Mouse (Mus musculus) cerebellum, adult 2 months (tissue): ENCODE data around the gene Ckb.

ENCODE experiments used
- CTCF ChIP-seq: fragments of 200-500 bp; IDR thresholded peaks from 2 replicates; pipeline ENCODE4 v1.5.1; 2011; ENCODE audit warnings: low read depth, mild to moderate bottlenecking, control low read depth, low read length, moderate library complexity, borderline replicate concordance; ENCODE audit not compliant: insufficient read depth
- POLR2A ChIP-seq: fragments of 200-500 bp; IDR thresholded peaks from 2 replicates; pipeline ENCODE4 v1.6.1; 2011; ENCODE audit warnings: low read length, control low read depth, borderline replicate concordance; ENCODE audit not compliant: insufficient read depth

- TF ChIP-seq CTCF (no peak), POLR2A (no peak)
Measured at GRCm38 (mm10) chr12:111665041-111665880, 6.9 kb downstream of the Ckb start.
